Mouse (Mus musculus): ENCODE measurements at regions not wholly inside any gene's neighbourhood (a gene's known extent, or its start where the extent isn't known, plus 50 kb on each side); places are given as distances from the start of the nearest gene placed in this dataset.
A peak's percentile ranks its signal among the peaks of the same experiment; 100 is the strongest.

- Histone ChIP-seq H3K27me3 (ENCODE audit: insufficient read depth, low read length) (peaks cover 66% of the 10 kb centered on the region), H3K9me3 (ENCODE audit: low read depth, low read length) (no peaks in the 10 kb centered on the region), H3K36me3 (ENCODE audit: insufficient read depth) (no peaks in the 10 kb centered on the region), H3K27ac (ENCODE audit: low read depth) (no peak overlapping the region), H3K9ac (no peak overlapping the region), H3K4me2 (peak overlapping the region; percentile 47; the same call in 1 of the 2 replicates), H3K4me1 (ENCODE audit: insufficient read depth) (no peaks in the 10 kb centered on the region), H3K4me3 (ENCODE audit: low read depth, low read length) (peak overlapping the region; percentile 8; the same call in 1 of the 2 replicates)
- no peak for TF ChIP-seq CTCF (IDR thresholded peaks at IDR 0.05; ENCODE audit: low read depth)
- no peak for DNase-seq
- under 1% methylated on average over 16 of the region's 17 CpGs for WGBS
- no peak for ATAC-seq (ENCODE audit: insufficient read depth)
Measured at GRCm38 (mm10) chr9:69670551-69671044, 90.1 kb downstream of the Foxb1 start.

- no peaks in the 10 kb centered on the region for H3K9me3 ChIP-seq (ENCODE audit: low read depth, low read length)
- no peak for TF ChIP-seq CTCF (IDR thresholded peaks at IDR 0.05; ENCODE audit: low read depth)
- peaks cover 66% of the 10 kb centered on the region for H3K27me3 ChIP-seq (ENCODE audit: insufficient read depth, low read length)
- DNase-seq (no peak), ATAC-seq (ENCODE audit: insufficient read depth) (no peak)
- H3K4me1 ChIP-seq (ENCODE audit: insufficient read depth) = no peaks in the 10 kb centered on the region
- H3K9ac ChIP-seq = no peak overlapping the region
- peak overlapping the region; percentile 33 for H3K4me2 ChIP-seq
- H3K36me3 ChIP-seq (ENCODE audit: insufficient read depth) = no peaks in the 10 kb centered on the region
- no peak overlapping the region for H3K27ac ChIP-seq (ENCODE audit: low read depth)
- no peak overlapping the region; the same call in 1 of the 2 replicates for H3K4me3 ChIP-seq (ENCODE audit: low read depth, low read length)
- WGBS = 3% methylated on average over 25 of the region's 25 CpGs
Measured at GRCm38 (mm10) chr9:69669611-69670550, 90.9 kb downstream of the Foxb1 start.

GRCm38 (mm10) chr9:69668475-69669090, 92.2 kb downstream of the Foxb1 start:
- H3K4me3 ChIP-seq (ENCODE audit: low read depth, low read length) = no peak overlapping the region
- H3K4me2 ChIP-seq = no peak overlapping the region
- peaks cover 66% of the 10 kb centered on the region for H3K27me3 ChIP-seq (ENCODE audit: insufficient read depth, low read length)
- no peaks in the 10 kb centered on the region for H3K4me1 ChIP-seq (ENCODE audit: insufficient read depth)
- WGBS = 12% methylated on average over 9 of the region's 9 CpGs
- H3K9ac ChIP-seq = no peak overlapping the region
- TF ChIP-seq CTCF (IDR thresholded peaks at IDR 0.05; ENCODE audit: low read depth) = no peak
- DNase-seq = no peak
- no peaks in the 10 kb centered on the region for H3K9me3 ChIP-seq (ENCODE audit: low read depth, low read length)
- H3K27ac ChIP-seq (ENCODE audit: low read depth) = no peak overlapping the region
- H3K36me3 ChIP-seq (ENCODE audit: insufficient read depth) = no peaks in the 10 kb centered on the region
- no peak for ATAC-seq (ENCODE audit: insufficient read depth)

GRCm38 (mm10) chr9:69667064-69667533, 93.6 kb downstream of the Foxb1 start:
- no peaks in the 10 kb centered on the region for H3K36me3 ChIP-seq (ENCODE audit: insufficient read depth)

GRCm38 (mm10) chr9:69664201-69664600, 96.5 kb downstream of the Foxb1 start:
- no peaks in the 10 kb centered on the region for H3K9me3 ChIP-seq (ENCODE audit: low read depth, low read length)
- WGBS = 83% methylated on average over 3 of the region's 3 CpGs
- no peak for TF ChIP-seq CTCF (IDR thresholded peaks at IDR 0.05; ENCODE audit: low read depth)
- H3K27me3 ChIP-seq (ENCODE audit: insufficient read depth, low read length) = peaks cover 27% of the 10 kb centered on the region
- no peak overlapping the region for H3K9ac ChIP-seq
- H3K27ac ChIP-seq (ENCODE audit: low read depth) = no peak overlapping the region
- H3K4me3 ChIP-seq (ENCODE audit: low read depth, low read length) = no peak overlapping the region
- no peak for DNase-seq
- H3K36me3 ChIP-seq (ENCODE audit: insufficient read depth) = no peaks in the 10 kb centered on the region
- no peak for ATAC-seq (ENCODE audit: insufficient read depth)
- H3K4me2 ChIP-seq = no peak overlapping the region
- no peaks in the 10 kb centered on the region for H3K4me1 ChIP-seq (ENCODE audit: insufficient read depth)

More at GRCm38 (mm10) chr9:69667064-69667533, 93.6 kb downstream of the Foxb1 start:
- WGBS = 39% methylated on average over 7 of the region's 7 CpGs
- Histone ChIP-seq H3K4me1 (ENCODE audit: insufficient read depth) (no peaks in the 10 kb centered on the region), H3K27ac (ENCODE audit: low read depth) (no peak overlapping the region), H3K9ac (no peak overlapping the region), H3K9me3 (ENCODE audit: low read depth, low read length) (no peaks in the 10 kb centered on the region), H3K4me2 (no peak overlapping the region), H3K27me3 (ENCODE audit: insufficient read depth, low read length) (peaks cover 56% of the 10 kb centered on the region), H3K4me3 (ENCODE audit: low read depth, low read length) (no peak overlapping the region)
- ATAC-seq (ENCODE audit: insufficient read depth) (no peak), DNase-seq (no peak)
- TF ChIP-seq CTCF (IDR thresholded peaks at IDR 0.05; ENCODE audit: low read depth) = no peak

GRCm38 (mm10) chr9:69662394-69662793, 98.3 kb downstream of the Foxb1 start:
- Histone ChIP-seq H3K4me3 (ENCODE audit: low read depth, low read length) (no peak overlapping the region), H3K27me3 (ENCODE audit: insufficient read depth, low read length) (peaks cover 9% of the 10 kb centered on the region; the same call in 1 of the 2 replicates), H3K4me2 (no peak overlapping the region), H3K4me1 (ENCODE audit: insufficient read depth) (no peaks in the 10 kb centered on the region), H3K36me3 (ENCODE audit: insufficient read depth) (no peaks in the 10 kb centered on the region), H3K9ac (no peak overlapping the region), H3K27ac (ENCODE audit: low read depth) (no peak overlapping the region), H3K9me3 (ENCODE audit: low read depth, low read length) (no peaks in the 10 kb centered on the region)
- 33% methylated on average over 5 of the region's 5 CpGs for WGBS
- DNase-seq (peak; percentile 52), ATAC-seq (ENCODE audit: insufficient read depth) (no peak)
- TF ChIP-seq CTCF (IDR thresholded peaks at IDR 0.05; ENCODE audit: low read depth) = peak; percentile 63

- TF ChIP-seq CTCF (IDR thresholded peaks at IDR 0.05; ENCODE audit: low read depth) = no peak
- 87% methylated on average over 4 of the region's 4 CpGs for WGBS
- Histone ChIP-seq H3K27me3 (ENCODE audit: insufficient read depth, low read length) (no peaks in the 10 kb centered on the region), H3K4me1 (ENCODE audit: insufficient read depth) (no peaks in the 10 kb centered on the region), H3K9ac (no peak overlapping the region), H3K4me3 (ENCODE audit: low read depth, low read length) (no peak overlapping the region), H3K9me3 (ENCODE audit: low read depth, low read length) (no peaks in the 10 kb centered on the region), H3K4me2 (no peak overlapping the region), H3K36me3 (ENCODE audit: insufficient read depth) (no peaks in the 10 kb centered on the region), H3K27ac (ENCODE audit: low read depth) (no peak overlapping the region)
- DNase-seq = no peak
- no peak for ATAC-seq (ENCODE audit: insufficient read depth)
Measured at GRCm38 (mm10) chr9:69658276-69658675, 102.5 kb downstream of the Foxb1 start.
